In genomic region chr2:26543155-26543554, GRCm38 (mm10) we compare ENCODE assay signal across 16 mouse cellular contexts. TPM values are rescaled to one million over a fixed set of nuclear protein-coding genes. Genes with fewer than 3 reads are reported as not detected.
DNase-seq lines count a peak whose midpoint lies in the region.
"Had no signal": no experiment of that assay in that cellular context is flagged by ENCODE, and none has a peak within 500 bp of the region (broad histone marks: within the 10 kb centered on the region; RNA-seq: fewer than 3 reads in every experiment).

No protein-coding gene starts in this region.

- no peaks in the 10 kb centered on the region; the same call in none of the 2 replicates for H3K27me3 ChIP-seq in heart, embryonic 10.5 days (ENCODE audit: insufficient read depth, poor library complexity, severe bottlenecking)
- H3K27me3 ChIP-seq: limb, embryonic 13.5 days had no signal

- 65% methylated on average over 4 of the region's 4 CpGs for WGBS in heart, embryonic 10.5 days

- no peaks in the 10 kb centered on the region for H3K36me3 ChIP-seq in heart, embryonic 10.5 days
- H3K36me3 ChIP-seq: limb, embryonic 13.5 days had no signal

- H3K4me3 ChIP-seq in heart, embryonic 10.5 days: no peak overlapping the region
- H3K4me3 ChIP-seq: erythroblast, embryonic 14.5 days; limb, embryonic 13.5 days had no signal

- intact Hi-C loops in heart, postnatal 25 days (cut with DNase I): no loop called here

- H3K27ac ChIP-seq in heart, embryonic 10.5 days: peak overlapping the region; percentile 24; the same call in 1 of the 2 replicates
- H3K27ac ChIP-seq: hindbrain, postnatal 0 days; limb, embryonic 13.5 days had no signal

- DNase-seq in heart, embryonic 10.5 days (ENCODE audit: low spot score): no peak
- DNase-seq in heart, postnatal 25 days (ENCODE audit: low spot score): no peak
- DNase-seq in 3134 (ENCODE audit: extremely low read depth, insufficient read length, low spot score): peak; percentile 66
- peak; percentile 64 for DNase-seq in NIH3T3 (ENCODE audit: low read depth)
- peak; percentile 75 for DNase-seq in kidney, postnatal 10 days
- DNase-seq in right cerebral cortex, postnatal 10 days (ENCODE audit: low spot score in 2 of 2): no peak
- no peak for DNase-seq in ovary, adult 18-20 months (ENCODE audit: low spot score)

- peaks cover 47% of the 10 kb centered on the region for H3K4me1 ChIP-seq in heart, embryonic 10.5 days

- H3K9me3 ChIP-seq in heart, embryonic 10.5 days: no peaks in the 10 kb centered on the region
- H3K9me3 ChIP-seq: limb, embryonic 13.5 days had no signal

RNA-seq across cellular contexts. Expression of gene Notch1, which starts 26.7 kb away (rescaled TPM):
- 13.2 and 16.6 TPM in 2 replicates for polyA plus RNA-seq in heart, embryonic 10.5 days (2016; fragmentation: Nextera tagmentation; extraction: Ambion mirVana)
- 10 to 100 TPM; 27.5 to 32.3 TPM for total RNA-seq in heart, postnatal 25 days (2021)

RNA-seq across cellular contexts. Expression of gene Egfl7, which starts 36.7 kb away (rescaled TPM):
- 164 and 186 TPM in 2 replicates for polyA plus RNA-seq in heart, embryonic 10.5 days (2016; fragmentation: Nextera tagmentation; extraction: Ambion mirVana)
- total RNA-seq in heart, postnatal 25 days (2021): 100 to 1,000 TPM; 149 to 179 TPM

RNA-seq across cellular contexts. Expression of gene Gm20532, which starts 43.3 kb away (rescaled TPM):
- polyA plus RNA-seq in heart, embryonic 10.5 days (2016; fragmentation: Nextera tagmentation; extraction: Ambion mirVana): not detected in 2 replicates
- total RNA-seq in heart, postnatal 25 days (2021): not detected
- total RNA-seq: gastrocnemius, adult 18-20 months; hindbrain, postnatal 0 days; layer of hippocampus, postnatal 10 days; megakaryocyte-erythroid progenitor cell, adult 5-6 weeks had no signal
- polyA plus RNA-seq: activated CD4-positive, CD25-positive, alpha-beta regulatory T cell, adult 4 months; cortical plate, adult 2 months; erythroblast, embryonic 14.5 days; hindbrain, postnatal 0 days; limb, embryonic 13.5 days; thymus, postnatal 0 days had no signal

Comparison
In these comparisons a context has a peak if more than half of its experiments do, and no peak if none do; other contexts are left out.
1. DNase-seq: peak in 3134 (single experiment), NIH3T3 (single experiment) and kidney, postnatal 10 days (single experiment); none in heart, embryonic 10.5 days (single experiment), heart, postnatal 25 days (single experiment), right cerebral cortex, postnatal 10 days (0 of 2) and ovary, adult 18-20 months (single experiment).